Mouse (Mus musculus) heart, adult 9 months (tissue): ENCODE measurements around the gene Cdk4.

Experiments used
- DNase-seq, 2 experiments: peaks; one replicate each; pipeline ENCODE4 v3.0.0; 2022; ENCODE audit warnings: low spot score in 2 of 2

Gene Cdk4

DNA sequence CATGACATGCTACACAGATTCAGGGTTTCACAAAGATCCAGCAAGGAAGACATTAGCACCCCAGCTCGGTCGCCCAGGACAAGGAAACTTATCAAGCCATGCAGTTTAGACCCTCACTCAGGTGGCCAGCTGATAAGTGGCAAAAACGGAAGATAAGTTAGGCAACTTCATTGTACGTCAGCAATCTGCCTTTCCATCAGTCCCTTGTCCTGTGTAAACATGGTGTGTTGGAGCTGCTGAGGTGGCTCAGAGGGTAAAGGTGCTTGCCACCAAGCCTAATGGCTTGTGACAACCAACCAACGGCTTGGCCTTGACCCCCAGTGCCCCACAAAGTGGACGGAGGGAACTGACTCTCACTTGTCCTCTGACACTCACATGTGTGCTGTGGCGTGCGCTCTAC is 37.1 kb downstream of the Cdk4 start:
- DNase-seq: no peak

DNA sequence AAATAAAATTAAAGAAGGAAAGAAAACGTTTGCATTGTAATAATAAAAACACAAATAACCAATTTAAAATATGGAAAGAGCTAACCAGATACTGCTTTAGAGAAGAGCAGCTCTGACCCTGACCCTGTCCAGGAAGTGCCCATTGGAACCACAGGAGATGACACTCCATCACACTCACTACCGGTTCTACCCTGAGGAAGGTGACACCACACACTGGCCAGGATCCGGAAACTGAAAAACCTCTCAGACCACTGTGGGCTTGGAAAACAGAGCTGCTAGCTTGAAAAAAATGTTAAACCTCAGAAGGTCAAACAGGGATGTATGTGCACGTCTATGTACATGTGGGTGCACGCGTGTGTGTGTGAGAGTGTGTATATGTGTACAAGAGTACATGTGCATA is 37.8 kb downstream of the Cdk4 start:
- no peak for DNase-seq

DNA sequence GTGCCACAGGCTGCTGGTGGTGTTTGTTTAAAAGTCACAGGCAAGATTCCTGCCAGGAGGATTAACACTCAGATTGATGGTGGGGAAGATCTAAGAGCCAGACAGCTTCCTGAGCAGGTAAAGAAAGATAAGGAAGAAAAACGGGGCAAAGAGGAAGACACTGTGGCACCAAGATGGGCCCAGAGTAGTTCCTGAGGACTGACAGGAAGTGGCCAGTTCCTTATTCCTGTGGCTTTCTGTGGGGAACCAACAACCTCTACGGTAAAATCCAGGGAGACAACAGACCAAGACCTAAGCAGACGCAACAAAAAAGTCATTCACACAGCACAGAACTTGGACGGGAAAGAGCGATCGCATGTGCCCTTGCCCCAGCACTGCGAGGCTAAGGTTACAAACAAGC is 40.3 kb downstream of the Cdk4 start:
- no peak for DNase-seq

DNA sequence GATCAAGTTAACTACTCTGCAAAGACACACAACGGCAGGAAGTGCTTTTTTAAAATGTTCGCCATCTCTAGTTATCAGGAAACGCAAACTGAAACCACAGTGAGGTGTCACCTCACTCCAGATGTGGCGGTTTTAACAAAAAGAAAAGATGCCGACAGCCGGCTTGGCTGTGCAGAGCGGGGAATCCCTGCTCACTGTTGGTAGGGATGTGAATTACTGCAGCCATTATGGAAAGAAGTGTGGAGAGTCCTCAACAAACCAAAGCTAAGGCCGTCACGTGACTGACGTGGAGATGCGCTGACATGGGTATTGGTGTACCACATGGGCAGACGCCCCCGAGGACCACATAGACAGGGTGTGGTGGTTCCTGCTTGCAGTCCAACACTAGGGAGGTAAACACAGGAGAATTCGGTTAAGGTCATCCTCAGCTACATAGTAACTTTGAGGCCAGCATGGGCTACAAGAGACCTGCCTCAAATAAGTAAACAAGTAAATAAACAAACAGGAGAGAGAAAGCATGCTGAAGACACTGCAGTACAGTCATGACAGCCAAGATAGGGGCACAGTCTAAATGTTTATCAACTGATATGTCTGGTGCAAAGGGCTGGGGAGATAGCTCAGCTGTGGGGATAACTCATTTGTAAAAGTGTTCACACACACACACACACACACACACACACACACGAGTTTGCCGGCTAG is 44.4 kb downstream of the Cdk4 start:
- no peak for DNase-seq

DNA sequence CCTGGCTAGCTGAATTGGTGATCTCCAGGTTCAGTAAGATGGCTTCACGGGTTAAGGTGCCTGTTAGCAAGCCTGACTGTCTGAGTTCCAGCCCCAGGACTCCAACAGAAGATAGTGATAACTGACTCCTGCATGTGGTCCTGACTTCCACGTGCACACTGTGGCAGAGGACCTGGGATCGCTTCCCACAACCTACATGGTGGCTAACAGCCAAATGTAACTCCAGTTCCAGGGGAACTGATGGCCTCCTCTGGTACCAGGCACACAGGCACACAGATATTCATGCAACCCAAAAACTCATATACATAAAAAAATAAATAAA is 44.9 kb downstream of the Cdk4 start:
- no peak for DNase-seq

DNA sequence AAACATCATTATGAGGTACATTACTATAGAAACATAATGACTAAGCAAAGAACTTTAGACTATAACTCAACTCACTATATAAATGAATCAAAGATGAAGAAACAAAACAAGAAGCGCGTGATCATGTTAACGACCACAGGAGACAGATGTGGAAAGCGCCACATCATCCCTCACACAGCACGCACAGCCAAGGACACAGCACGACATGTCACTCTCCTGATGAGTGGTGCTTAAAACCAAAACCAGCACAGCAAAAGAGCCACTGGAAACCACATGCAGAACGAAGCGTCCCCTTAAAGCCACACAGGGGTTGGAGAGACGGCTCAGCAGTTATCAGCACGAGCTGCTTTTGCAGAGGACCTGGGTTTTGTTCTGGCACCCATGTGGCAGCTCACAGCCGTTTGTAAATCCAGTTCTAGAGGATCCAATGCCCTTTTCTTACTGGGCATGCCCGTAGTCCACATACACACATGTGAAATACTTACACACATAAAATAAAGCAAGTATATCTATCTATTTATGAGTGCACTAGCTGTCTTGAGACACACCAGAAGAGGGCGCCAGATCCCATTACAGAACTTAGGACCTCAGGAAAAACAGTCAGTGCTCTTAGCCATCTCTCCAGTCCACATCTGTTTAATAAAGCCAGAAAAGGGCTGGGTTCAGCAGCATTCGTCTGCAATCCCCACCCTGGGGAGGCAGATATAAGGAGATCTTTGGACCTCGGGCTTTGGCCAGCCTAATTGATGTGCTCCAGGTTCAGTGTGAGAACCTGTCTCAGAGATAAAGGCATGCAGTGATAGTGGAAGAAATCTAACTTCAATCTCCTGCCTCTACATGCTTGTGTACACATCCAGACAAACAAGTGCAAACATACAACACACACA is 47.9 kb downstream of the Cdk4 start:
- no peak for DNase-seq

DNA sequence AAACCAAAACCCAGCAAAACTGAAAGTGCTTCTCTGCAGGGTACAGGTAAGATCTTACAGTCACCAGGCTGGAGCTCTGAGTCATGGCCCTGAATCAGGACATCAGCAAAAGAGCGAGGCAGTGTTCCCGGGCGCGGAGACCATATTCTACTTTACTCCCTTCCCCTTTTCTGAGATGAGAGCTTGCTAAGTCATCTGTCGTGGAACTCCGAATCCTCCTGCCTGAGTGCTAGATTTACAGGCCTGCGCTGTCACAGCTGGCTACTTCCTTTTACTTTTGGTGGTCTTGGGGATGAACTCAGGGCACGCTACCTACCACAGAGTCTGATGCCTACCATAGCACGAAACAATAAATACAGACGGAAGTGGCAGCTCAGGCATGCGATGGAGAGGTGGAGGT is 51.1 kb downstream of the Cdk4 start:
- no peak for DNase-seq

DNA sequence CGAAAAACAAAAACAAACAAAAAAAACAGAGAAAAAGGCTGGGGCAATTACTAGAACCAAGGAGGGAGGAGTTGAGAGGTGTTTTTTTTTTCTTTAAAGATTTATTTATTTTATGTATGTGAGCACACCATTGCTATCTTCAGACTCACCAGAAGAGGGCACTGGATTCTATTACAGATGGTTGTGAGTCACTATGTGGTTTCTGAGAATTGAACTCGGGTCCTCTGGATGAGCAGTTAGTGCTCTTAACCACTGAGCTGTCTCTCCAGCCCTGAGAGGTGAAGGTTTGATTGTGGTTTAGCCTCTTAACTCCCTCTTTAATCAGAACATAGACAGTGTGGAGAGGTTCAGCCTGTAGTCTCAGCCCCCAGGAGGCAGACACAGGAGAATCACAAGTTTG is 51.7 kb downstream of the Cdk4 start:
- no peak for DNase-seq
